Mouse (Mus musculus): ENCODE results near the gene Clba1. TPM values are rescaled to one million over a fixed set of nuclear protein-coding genes. Genes with fewer than 3 reads are reported as not detected.

Clba1 gene
- polyA plus RNA-seq, 1 experiment: 9.6 TPM

- TF ChIP-seq CEBPB (IDR thresholded peaks at IDR 0.05; ENCODE audit: insufficient read depth, poor library complexity, severe bottlenecking) (no peak), REST (IDR thresholded peaks at IDR 0.05; ENCODE audit: insufficient read depth, insufficient read length) (no peak)
Measured at GRCm38 (mm10) chr12:112851116-112851515, 42.4 kb downstream of the Clba1 start.

GRCm38 (mm10) chr12:112853050-112853729, 44.5 kb downstream of the Clba1 start:
- Histone ChIP-seq H3K4me2 (ENCODE audit: low read depth) (no peak overlapping the region), H3K27me3 (ENCODE audit: control insufficient read depth, insufficient read depth, insufficient read length) (no peaks in the 10 kb centered on the region), H3K79me2 (ENCODE audit: control insufficient read depth, insufficient read depth) (no peaks in the 10 kb centered on the region), H3ac (ENCODE audit: control insufficient read depth, insufficient read length) (no peak overlapping the region), H3K36me3 (ENCODE audit: control insufficient read depth, insufficient read depth) (no peaks in the 10 kb centered on the region), H3K4me3 (no peak overlapping the region)
- no peak for TF ChIP-seq POLR2AphosphoS2 (IDR thresholded peaks at IDR 0.05; ENCODE audit: insufficient read length, low read depth)
- TF ChIP-seq MYOD1 (IDR thresholded peaks at IDR 0.05; ENCODE audit: control insufficient read depth in 1 of 3, insufficient read length in 2 of 3, low read depth in 2 of 3): no peak
- no peak for TF ChIP-seq TCF12 (IDR thresholded peaks at IDR 0.05; ENCODE audit: insufficient read depth, poor library complexity, severe bottlenecking)
- no peak for TF ChIP-seq TCF3 (IDR thresholded peaks at IDR 0.05; ENCODE audit: insufficient read length, low read depth)
- no peak for TF ChIP-seq REST (IDR thresholded peaks at IDR 0.05; ENCODE audit: insufficient read depth, insufficient read length)
- TF ChIP-seq USF1 (IDR thresholded peaks at IDR 0.05; ENCODE audit: low read depth): no peak
- no peak for TF ChIP-seq CEBPB (IDR thresholded peaks at IDR 0.05; ENCODE audit: insufficient read depth, poor library complexity, severe bottlenecking)
- TF ChIP-seq E2F4 (IDR thresholded peaks at IDR 0.05; ENCODE audit: insufficient read depth): no peak
- TF ChIP-seq MYOG (IDR thresholded peaks at IDR 0.05; ENCODE audit: control insufficient read depth in 1 of 3, insufficient read depth in 1 of 3, insufficient read length in 2 of 3, low read depth in 2 of 3): no peak

More at GRCm38 (mm10) chr12:112851116-112851515, 42.4 kb downstream of the Clba1 start:
- Histone ChIP-seq H3K4me3 (no peak overlapping the region), H3K4me2 (ENCODE audit: low read depth) (no peak overlapping the region), H3K36me3 (ENCODE audit: control insufficient read depth, insufficient read depth) (no peaks in the 10 kb centered on the region), H3ac (ENCODE audit: control insufficient read depth, insufficient read length) (no peak overlapping the region), H3K79me2 (ENCODE audit: control insufficient read depth, insufficient read depth) (no peaks in the 10 kb centered on the region), H3K27me3 (ENCODE audit: control insufficient read depth, insufficient read depth, insufficient read length) (no peaks in the 10 kb centered on the region)

- no peak overlapping the region for H3ac ChIP-seq (ENCODE audit: control insufficient read depth, insufficient read length)
- H3K4me3 ChIP-seq: no peak overlapping the region
- no peak for TF ChIP-seq SRF (IDR thresholded peaks at IDR 0.05; ENCODE audit: control insufficient read depth, insufficient read length, low read depth)
- TF ChIP-seq TCF12 (IDR thresholded peaks at IDR 0.05; ENCODE audit: insufficient read depth, poor library complexity, severe bottlenecking): no peak
- peak; percentile 54 for TF ChIP-seq USF1 (IDR thresholded peaks at IDR 0.05; ENCODE audit: low read depth)
- H3K79me2 ChIP-seq (ENCODE audit: control insufficient read depth, insufficient read depth): no peaks in the 10 kb centered on the region
- no peaks in the 10 kb centered on the region for H3K27me3 ChIP-seq (ENCODE audit: control insufficient read depth, insufficient read depth, insufficient read length)
- H3K36me3 ChIP-seq (ENCODE audit: control insufficient read depth, insufficient read depth): no peaks in the 10 kb centered on the region
- H3K4me2 ChIP-seq (ENCODE audit: low read depth): no peak overlapping the region
Measured at GRCm38 (mm10) chr12:112854610-112855333, 46.0 kb downstream of the Clba1 start.

GRCm38 (mm10) chr12:112856338-112856737, 47.6 kb downstream of the Clba1 start:
- Histone ChIP-seq H3K4me3 (no peak overlapping the region), H3K4me2 (ENCODE audit: low read depth) (no peak overlapping the region), H3ac (ENCODE audit: control insufficient read depth, insufficient read length) (no peak overlapping the region), H3K27me3 (ENCODE audit: control insufficient read depth, insufficient read depth, insufficient read length) (no peaks in the 10 kb centered on the region), H3K79me2 (ENCODE audit: control insufficient read depth, insufficient read depth) (no peaks in the 10 kb centered on the region), H3K36me3 (ENCODE audit: control insufficient read depth, insufficient read depth) (no peaks in the 10 kb centered on the region)
- TF ChIP-seq TCF3 (IDR thresholded peaks at IDR 0.05; ENCODE audit: insufficient read length, low read depth) (no peak), USF1 (IDR thresholded peaks at IDR 0.05; ENCODE audit: low read depth) (no peak), TCF12 (IDR thresholded peaks at IDR 0.05; ENCODE audit: insufficient read depth, poor library complexity, severe bottlenecking) (no peak), REST (IDR thresholded peaks at IDR 0.05; ENCODE audit: insufficient read depth, insufficient read length) (no peak), MYOG (IDR thresholded peaks at IDR 0.05; ENCODE audit: control insufficient read depth in 1 of 3, insufficient read depth in 1 of 3, insufficient read length in 2 of 3, low read depth in 2 of 3) (no peak), MAX (IDR thresholded peaks at IDR 0.05; ENCODE audit: low read depth) (no peak), POLR2AphosphoS2 (IDR thresholded peaks at IDR 0.05; ENCODE audit: insufficient read length, low read depth) (no peak), POLR2A (IDR thresholded peaks at IDR 0.05; ENCODE audit: insufficient read length, low read depth) (no peak), SRF (IDR thresholded peaks at IDR 0.05; ENCODE audit: control insufficient read depth, insufficient read length, low read depth) (no peak), CEBPB (IDR thresholded peaks at IDR 0.05; ENCODE audit: insufficient read depth, poor library complexity, severe bottlenecking) (no peak), E2F4 (IDR thresholded peaks at IDR 0.05; ENCODE audit: insufficient read depth) (no peak), MYOD1 (IDR thresholded peaks at IDR 0.05; ENCODE audit: control insufficient read depth in 1 of 3, insufficient read length in 2 of 3, low read depth in 2 of 3) (no peak)

All from myocyte (in vitro differentiated cells).